Mouse (Mus musculus) erythroblast, embryonic 14.5 days (primary cell): ENCODE results near the gene Tbxas1.

Source experiments
- GATA1 ChIP-seq: IDR thresholded peaks from 2 replicates; pipeline ENCODE4 v1.6.1; 2012; ENCODE audit warnings: low read length, inconsistent platforms, mixed read lengths
- TAL1 ChIP-seq: IDR thresholded peaks from 3 replicates; pipeline ENCODE4 v1.6.1; 2012; ENCODE audit warnings: low read length, inconsistent platforms, mixed read lengths

- TF ChIP-seq GATA1 = no peak
- no peak for TF ChIP-seq TAL1
Measured at GRCm38 (mm10) chr6:39115438-39115837, 240.2 kb downstream of the Tbxas1 start.
